Mouse (Mus musculus) CH12.LX (cell line): ENCODE measurements around the gene Dhx30. TPM values are rescaled to one million over a fixed set of nuclear protein-coding genes. Genes with fewer than 3 reads are reported as not detected.
A peak's percentile ranks its signal among the peaks of the same experiment; 100 is the strongest.

ENCODE experiments used
- DNase-seq: peaks from one replicate; pipeline ENCODE4 v3.0.0-alpha.2; 2013; ENCODE audit errors: extremely low read depth
- H3K27ac ChIP-seq: 2 replicates; pipeline ENCODE4 v1.5.1; 2012; ENCODE audit warnings: low read depth, mild to moderate bottlenecking, control low read depth, moderate library complexity; ENCODE audit not compliant: insufficient read depth
- H3K27me3 ChIP-seq: replicated peaks from 2 replicates; pipeline ENCODE3; 2012; ENCODE audit warnings: inconsistent platforms
- H3K36me3 ChIP-seq, 2 experiments: replicated peaks in 1 of 2; 2 replicates each; pipeline versions ENCODE3 to v1.6.1; 2012; ENCODE audit warnings: inconsistent platforms in 1 of 2, low read length in 1 of 2, mild to moderate bottlenecking in 1 of 2, mixed read lengths in 1 of 2, moderate library complexity in 1 of 2; ENCODE audit not compliant: control insufficient read depth in 1 of 2, insufficient read depth in 1 of 2
- H3K4me1 ChIP-seq, 2 experiments: 2 replicates each; pipeline ENCODE4 v1.6.1; 2012; ENCODE audit warnings: inconsistent platforms in 1 of 2, moderate library complexity in 1 of 2; ENCODE audit not compliant: insufficient read depth in 2 of 2, control insufficient read depth in 1 of 2
- H3K4me2 ChIP-seq: 2 replicates; pipeline ENCODE4 v1.6.1; 2012; ENCODE audit warnings: low read depth, mild to moderate bottlenecking, control low read depth; ENCODE audit not compliant: poor library complexity, insufficient read depth, severe bottlenecking
- H3K4me3 ChIP-seq, 3 experiments: fragments of 150-350 bp in 1 of 3; sonication (generic) in 1 of 3; replicated peaks in 1 of 3; 2 replicates each; pipeline versions ENCODE3 to v1.5.1; 2011 to 2012; ENCODE audit warnings: low read depth in 2 of 3, low read length in 2 of 3, mild to moderate bottlenecking in 2 of 3, moderate library complexity in 2 of 3, control low read depth in 1 of 3, improper control_type of control experiment in 1 of 3, inconsistent platforms in 1 of 3, mixed read lengths in 1 of 3; ENCODE audit not compliant: poor library complexity in 1 of 3
- H3K79me2 ChIP-seq: replicated peaks from 2 replicates; pipeline ENCODE4 v1.6.1; 2012; ENCODE audit warnings: mild to moderate bottlenecking, moderate library complexity; ENCODE audit not compliant: control insufficient read depth, poor library complexity, insufficient read depth, severe bottlenecking; ENCODE audit errors: extremely low read depth
- H3K9ac ChIP-seq: 2 replicates; pipeline ENCODE4 v1.6.1; 2012; ENCODE audit warnings: low read depth, mild to moderate bottlenecking, control low read depth, moderate library complexity; ENCODE audit not compliant: insufficient read depth
- H3K9me3 ChIP-seq: replicated peaks from 2 replicates; pipeline ENCODE3; 2012; ENCODE audit warnings: low read length, inconsistent platforms, mixed read lengths
- CTCF ChIP-seq, 2 experiments: IDR thresholded peaks in 1 of 2; conservative IDR thresholded peaks in 1 of 2; 2 replicates each; pipeline ENCODE4 v1.5.1; 2011 to 2012; ENCODE audit warnings: low read depth in 2 of 2, low read length in 2 of 2, improper control_type of control experiment in 1 of 2, inconsistent platforms in 1 of 2, mild to moderate bottlenecking in 1 of 2, moderate library complexity in 1 of 2
- E2F4 ChIP-seq: IDR thresholded peaks from 2 replicates; pipeline ENCODE4 v1.6.1; 2011; ENCODE audit warnings: low read depth, low read length, improper control_type of control experiment; ENCODE audit not compliant: insufficient replicate concordance
- HCFC1 ChIP-seq: IDR thresholded peaks from 2 replicates; pipeline ENCODE4 v1.6.1; 2012; ENCODE audit warnings: low read depth, mild to moderate bottlenecking, inconsistent platforms, low read length, improper control_type of control experiment
- IRF4 ChIP-seq: IDR thresholded peaks from 2 replicates; pipeline ENCODE4 v1.6.1; 2014; ENCODE audit warnings: low read depth, mild to moderate bottlenecking, inconsistent platforms, low read length, improper control_type of control experiment
- JUN ChIP-seq: IDR thresholded peaks from 2 replicates; pipeline ENCODE4 v1.6.1; 2011; ENCODE audit warnings: low read depth, mild to moderate bottlenecking, low read length, improper control_type of control experiment, moderate library complexity; ENCODE audit not compliant: insufficient read depth
- KAT2A ChIP-seq: IDR thresholded peaks from 2 replicates; pipeline ENCODE4 v1.6.1; 2012; ENCODE audit warnings: low read length, improper control_type of control experiment, inconsistent platforms; ENCODE audit not compliant: insufficient replicate concordance
- POLR2A ChIP-seq: IDR thresholded peaks from 2 replicates; pipeline ENCODE4 v1.6.1; 2011; ENCODE audit warnings: low read depth, mild to moderate bottlenecking, improper control_type of control experiment, low read length
- POLR2AphosphoS2 ChIP-seq: IDR thresholded peaks from 2 replicates; pipeline ENCODE4 v1.6.1; 2011; ENCODE audit warnings: low read depth, low read length, improper control_type of control experiment
- RAD21 ChIP-seq: IDR thresholded peaks from 2 replicates; pipeline ENCODE4 v1.6.1; 2011; ENCODE audit warnings: low read depth, mild to moderate bottlenecking, low read length, improper control_type of control experiment, moderate library complexity
- SIN3A ChIP-seq: IDR thresholded peaks from 2 replicates; pipeline ENCODE4 v1.6.1; 2012; ENCODE audit warnings: low read length, improper control_type of control experiment, inconsistent platforms
- SMC3 ChIP-seq: IDR thresholded peaks from 2 replicates; pipeline ENCODE4 v1.6.1; 2011; ENCODE audit warnings: low read depth, low read length, improper control_type of control experiment
- USF1 ChIP-seq: IDR thresholded peaks from 2 replicates; pipeline ENCODE4 v1.6.1; 2014; ENCODE audit warnings: low read depth, mild to moderate bottlenecking, inconsistent platforms, low read length, improper control_type of control experiment
- USF2 ChIP-seq: conservative IDR thresholded peaks from 2 replicates; pipeline ENCODE4 v1.6.1; 2011; ENCODE audit warnings: low read depth, low read length, improper control_type of control experiment
- ZKSCAN1 ChIP-seq: IDR thresholded peaks from 2 replicates; pipeline ENCODE4 v1.6.1; 2012; ENCODE audit warnings: low read depth, inconsistent platforms, low read length, improper control_type of control experiment, borderline replicate concordance
- ZMIZ1 ChIP-seq: IDR thresholded peaks from 2 replicates; pipeline ENCODE4 v1.6.1; 2012; ENCODE audit warnings: low read depth, mild to moderate bottlenecking, inconsistent platforms, low read length, improper control_type of control experiment
- dilution Hi-C: fragments of 300-500 bp; cut with MboI; formaldehyde crosslinking; loops from 2 replicates; pipeline ENCODE4 v1.14.3; 2020; ENCODE audit warnings: low sequenced_read_pairs; ENCODE audit not compliant: extremely low pct_unique_long_range_greater_than_20kb, extremely low pct_ligation_motif_present
- in situ Hi-C: fragments of 300-500 bp; cut with MboI; formaldehyde crosslinking; loops from 3 replicates; pipeline ENCODE4 v1.14.3; 2019; ENCODE audit warnings: low sequenced_read_pairs, low pct_ligation_motif_present, low pct_unique_long_range_greater_than_20kb, mixed read lengths
- polyA plus RNA-seq: library from polyadenylated mRNA; unstranded; fragments of >175 nt; gene quantifications from 2 replicates; pipeline ENCODE4 v1.2.1, GENCODE M21; 2012; ENCODE audit warnings: low read depth; ENCODE audit not compliant: insufficient read length
- total RNA-seq, 2 experiments: library from RNA; depleted of rRNA; stranded (reverse); fragments of 300-350 nt in 1 of 2; fragments of >200 nt in 1 of 2; gene quantifications; 2 replicates each; pipeline ENCODE4 v1.2.3; 2012 to 2014

Gene Dhx30
- total RNA-seq (2012; rRNA removed) (129 and 142 TPM in 2 replicates), total RNA-seq (2014; rRNA removed) (64.7 and 68.8 TPM in 2 replicates), polyA plus RNA-seq (99.3 and 102 TPM in 2 replicates)

DNA sequence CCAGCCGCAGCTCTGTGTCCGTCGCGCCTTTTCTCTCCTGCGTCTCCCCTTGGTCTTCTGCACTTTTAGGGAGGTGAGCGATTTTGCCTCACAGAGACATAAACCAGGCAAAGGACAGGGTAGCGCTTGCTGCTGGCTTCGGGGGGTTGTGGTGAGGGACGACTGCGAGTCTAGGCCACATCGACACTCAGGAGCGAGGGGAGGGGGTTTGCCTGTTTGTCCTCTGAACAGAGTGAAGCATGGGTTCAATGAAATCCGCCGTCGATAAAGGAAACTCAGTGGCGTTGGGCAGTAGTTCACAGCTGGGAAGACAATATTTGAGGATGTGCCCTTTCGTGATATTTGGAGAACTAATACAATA lies at the start of gene Dhx30:
Gene Dhx30 (minus strand): TSS at position 52 of the 361 bp plus-strand sequence.
- in situ Hi-C loops, result no loop called here
- Histone ChIP-seq H3K36me3 (peaks cover 2 to 34% of the 10 kb centered on the region in 2 experiments), H3K27ac (peak within 1 kb of the TSS; percentile 83), H3K4me2 (peak within 1 kb of the TSS; percentile 81), H3K4me3 (peak within 1 kb of the TSS; percentile 77 to 88 (median 87)), H3K9ac (peak within 1 kb of the TSS; percentile 80), H3K4me1 (peaks cover 0 to 25% of the 10 kb centered on the region in 2 experiments; a peak in 2 of 4 replicates)
- DNase-seq, result no peak
- TF ChIP-seq SMC3 (no peak), USF1 (no peak), SIN3A (no peak), HCFC1 (no peak), USF2 (no peak), JUN (no peak), CTCF (conservative IDR thresholded peaks at IDR 0.05 in 1 of 2, IDR thresholded peaks at IDR 0.05 in 1 of 2; ENCODE audit: low read depth in 2 of 2, low read length in 2 of 2) (no peak), IRF4 (no peak)
- TF ChIP-seq, all 38 proteins: peak for 0
- Histone ChIP-seq H3K9me3 (no peaks in the 10 kb centered on the region), H3K27me3 (no peaks in the 10 kb centered on the region), H3K79me2 (peaks cover 23% of the 10 kb centered on the region; the same call in 1 of the 2 replicates)
- dilution Hi-C loops, result no loop called here

DNA sequence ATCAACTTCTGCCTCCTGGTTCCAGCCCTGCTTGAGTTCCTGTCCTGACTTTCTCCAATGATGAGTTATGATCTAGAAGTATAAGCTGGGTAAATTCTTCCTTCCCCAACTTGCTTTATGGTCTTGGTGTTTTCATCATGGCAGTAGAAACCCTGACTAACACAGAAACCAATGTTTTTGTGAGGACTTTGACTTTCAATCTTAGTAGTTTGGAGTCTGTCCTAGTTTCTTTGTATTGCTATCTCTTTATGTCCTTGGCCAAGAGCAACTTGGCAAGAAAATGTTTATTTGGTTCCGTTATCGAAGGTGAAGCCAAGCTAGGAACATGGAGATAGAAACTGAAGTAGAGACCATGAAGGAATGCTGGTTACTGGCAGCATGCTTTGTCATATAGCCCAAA lies 45.4 kb upstream of the Dhx30 start:
- TF ChIP-seq KAT2A (no peak), POLR2A (no peak), RAD21 (no peak), E2F4 (no peak), ZKSCAN1 (no peak), POLR2AphosphoS2 (no peak), ZMIZ1 (no peak)
- in situ Hi-C loops, result no loop called here
- Histone ChIP-seq H3K4me3 (no peak overlapping the region), H3K27ac (no peak overlapping the region), H3K79me2 (peaks cover 14% of the 10 kb centered on the region), H3K36me3 (peaks cover 40 to 76% of the 10 kb centered on the region in 2 experiments), H3K4me2 (no peak overlapping the region), H3K27me3 (no peaks in the 10 kb centered on the region), H3K9ac (no peak overlapping the region), H3K9me3 (no peaks in the 10 kb centered on the region), H3K4me1 (peaks cover 4 to 48% of the 10 kb centered on the region in 2 experiments)
- no peak for DNase-seq
- dilution Hi-C loops, result no loop called here
